Mouse (Mus musculus): ENCODE data around the gene Olfr543.
A peak's percentile ranks its signal among the peaks of the same experiment; 100 is the strongest.

The Olfr543 gene

GRCm38 (mm10) chr7:102476601-102477000 lies 4.9 kb downstream of the Olfr543 start:
- no peak for DNase-seq (ENCODE audit: low spot score in 2 of 2)

DNA sequence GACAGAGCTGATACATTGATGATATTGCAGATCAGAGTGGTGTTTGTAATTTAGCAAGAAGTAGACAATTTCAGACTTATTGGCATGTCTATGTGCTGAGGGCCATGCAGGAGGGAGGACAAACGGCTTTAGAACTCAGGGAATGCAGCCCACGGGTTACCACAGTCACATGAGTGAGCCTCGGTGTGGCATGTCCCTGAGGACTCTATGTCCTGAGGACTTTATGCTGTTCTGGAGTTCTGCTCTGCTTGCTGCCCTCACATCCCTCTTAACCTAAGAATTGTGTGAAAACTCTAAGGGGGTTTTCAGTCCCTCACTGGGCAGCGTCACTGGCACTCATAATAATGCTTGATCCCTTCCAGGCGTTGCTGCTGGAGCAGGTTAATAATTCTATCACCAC lies 8.8 kb downstream of the Olfr543 start:
- no peak for DNase-seq (ENCODE audit: low spot score in 2 of 2)

DNA sequence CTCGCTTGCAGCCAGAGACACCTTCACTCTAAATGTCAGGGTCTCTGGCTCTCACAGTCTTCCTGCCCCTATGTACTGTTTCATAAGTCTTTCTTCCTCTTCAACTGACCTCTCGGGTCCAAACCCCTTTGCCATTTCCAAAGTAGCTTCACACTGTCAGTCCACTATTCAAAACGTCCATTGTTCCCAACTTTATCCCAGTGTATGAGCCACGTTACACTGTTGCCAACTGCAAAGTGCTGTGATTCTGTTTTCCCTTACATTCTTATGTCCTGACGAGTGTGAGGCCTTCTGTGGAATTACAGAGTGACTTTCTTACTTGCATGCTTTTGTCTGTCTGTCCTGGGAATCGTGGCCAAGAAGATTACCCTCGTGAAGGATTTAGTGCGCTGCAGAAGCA lies 13.9 kb downstream of the Olfr543 start:
- DNase-seq (ENCODE audit: low spot score in 2 of 2) = no peak

DNA sequence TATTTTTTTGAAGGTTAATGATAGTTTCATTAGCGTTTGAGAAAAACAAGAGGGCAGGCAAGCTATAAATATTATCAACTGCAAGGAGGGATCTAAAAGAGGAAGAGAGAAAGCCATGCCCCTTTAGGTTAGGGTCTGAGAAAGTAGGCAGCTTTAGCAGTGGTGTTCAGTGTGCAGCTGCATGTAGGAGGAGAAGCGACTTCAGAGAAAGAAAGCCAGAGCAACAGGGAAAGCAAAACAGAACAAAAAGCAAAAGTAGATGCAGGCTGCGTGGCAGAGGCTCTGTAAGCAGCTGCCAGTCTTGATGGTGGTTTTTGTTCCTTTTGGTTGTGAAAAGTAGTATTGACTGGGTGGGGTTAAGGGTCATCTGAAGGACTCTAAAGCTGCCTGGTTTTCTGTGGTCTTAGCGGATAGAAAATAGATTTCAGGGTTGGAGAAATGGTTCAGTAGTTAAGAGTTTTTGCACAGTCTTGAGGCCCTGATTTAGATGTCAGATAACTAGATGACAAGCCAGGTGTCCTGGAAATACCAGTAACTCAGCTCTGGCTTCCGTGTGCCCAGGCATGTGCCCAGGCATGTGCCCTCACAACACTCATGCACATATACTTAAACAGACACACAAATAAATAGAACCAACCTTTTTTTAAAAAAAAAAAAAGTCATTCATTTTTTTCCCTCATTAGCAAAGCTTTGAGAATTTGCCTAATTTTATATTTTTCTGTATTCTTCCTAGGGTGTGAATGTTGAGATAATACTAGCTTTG lies 22.7 kb downstream of the Olfr543 start:
- no peak for DNase-seq (ENCODE audit: low spot score in 2 of 2)

- DNase-seq (ENCODE audit: low spot score in 2 of 2) = no peak
These were observed 35.0 kb downstream of the Olfr543 start for GRCm38 (mm10) chr7:102446438-102446837.

- DNase-seq (ENCODE audit: low spot score in 2 of 2) = no peak
These were observed 37.2 kb downstream of the Olfr543 start for GRCm38 (mm10) chr7:102444301-102444700.

DNA sequence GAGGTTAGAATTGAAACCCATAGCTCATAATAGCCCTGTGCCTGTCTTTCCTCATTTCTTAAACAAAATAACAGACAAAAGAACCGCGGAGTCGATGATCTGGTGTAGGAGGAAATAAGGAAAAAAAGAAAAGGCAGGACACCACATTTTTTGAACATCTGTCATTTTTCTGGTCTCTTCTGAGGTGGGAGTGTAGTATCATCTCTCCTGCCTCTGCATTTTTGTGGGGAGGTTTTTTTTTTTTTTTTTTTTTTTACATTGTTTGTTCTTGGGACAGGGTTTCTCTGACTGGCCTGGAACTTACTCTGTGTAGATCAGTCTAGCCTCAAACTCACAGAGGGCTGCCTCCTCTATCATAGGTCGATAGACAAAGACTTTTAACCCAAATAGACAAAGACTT lies 39.0 kb downstream of the Olfr543 start:
- no peak for DNase-seq (ENCODE audit: low spot score in 2 of 2)

DNA sequence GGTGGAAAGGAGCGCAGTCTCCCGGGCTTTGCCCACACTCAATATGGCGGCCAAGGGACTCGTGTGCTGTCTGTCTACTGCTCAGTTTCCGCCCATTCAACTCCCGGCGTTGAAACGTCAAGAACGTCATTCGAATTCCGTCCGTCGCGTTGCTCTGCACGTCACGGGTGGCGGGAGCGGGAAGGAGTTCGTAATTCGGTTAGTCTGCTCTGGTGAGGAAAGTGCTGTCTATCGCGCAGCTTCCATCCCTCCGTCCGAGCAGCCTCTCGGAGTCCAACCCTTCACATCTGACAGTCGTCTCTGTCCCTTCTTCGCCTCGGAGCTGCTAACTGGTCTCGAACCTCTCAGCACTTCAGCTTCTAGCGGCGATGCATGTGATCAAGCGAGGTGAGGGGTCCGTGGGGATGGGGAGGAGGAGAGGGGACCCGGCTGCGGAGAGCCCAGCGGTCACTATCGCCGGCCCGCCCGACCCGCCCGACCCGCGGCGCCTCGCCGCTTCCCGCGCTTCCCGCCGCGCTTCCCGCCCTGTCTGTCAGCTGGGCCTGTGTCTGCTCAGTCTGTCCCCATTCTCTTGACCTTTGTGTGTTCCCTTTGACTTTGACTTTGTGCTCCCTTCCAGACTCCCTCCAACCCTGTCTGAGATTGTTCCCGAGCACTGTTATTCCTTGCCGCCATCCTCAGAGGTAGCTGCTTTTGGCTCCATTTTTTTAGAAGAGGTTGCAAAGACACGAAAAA lies 39.7 kb downstream of the Olfr543 start, which contains the start of gene Rrm1:
Gene Rrm1 (plus strand): TSS at position 39 of the 735 bp plus-strand sequence.
- DNase-seq (ENCODE audit: low spot score in 2 of 2) = peak; percentile 94 to 96

- DNase-seq (ENCODE audit: low spot score in 2 of 2) = no peak
These were observed 40.4 kb downstream of the Olfr543 start for GRCm38 (mm10) chr7:102440822-102441656.

DNA sequence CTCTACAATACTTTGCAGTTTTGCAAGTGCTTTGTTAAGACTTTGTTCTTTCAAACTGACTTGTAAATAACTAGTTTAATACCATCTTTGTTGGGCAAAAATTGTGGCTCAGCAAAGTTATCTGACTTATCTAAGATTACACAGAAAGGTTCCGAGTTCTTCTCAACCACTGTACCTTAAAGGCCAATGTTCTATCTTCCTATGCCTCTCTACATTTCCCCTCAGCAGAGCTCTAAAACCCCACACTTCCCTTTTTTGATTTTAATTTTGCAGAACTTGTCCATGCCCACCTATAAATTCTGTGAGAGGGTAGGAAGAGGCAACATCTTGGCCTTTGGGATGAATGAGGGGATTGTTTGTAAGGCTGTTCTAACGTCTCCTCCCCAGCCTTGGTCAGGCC lies 47.1 kb downstream of the Olfr543 start:
- DNase-seq (ENCODE audit: low spot score in 2 of 2) = no peak

Measured in frontal cortex, postnatal 14 days (tissue).